Mouse (Mus musculus): ENCODE results near the gene Fam205a2.
"Not testable (repeated sequence)": the region's sequence is repeated elsewhere in the genome, so short reads cannot be mapped to it uniquely, and the experiment has no call there.

Fam205a2 gene

DNA sequence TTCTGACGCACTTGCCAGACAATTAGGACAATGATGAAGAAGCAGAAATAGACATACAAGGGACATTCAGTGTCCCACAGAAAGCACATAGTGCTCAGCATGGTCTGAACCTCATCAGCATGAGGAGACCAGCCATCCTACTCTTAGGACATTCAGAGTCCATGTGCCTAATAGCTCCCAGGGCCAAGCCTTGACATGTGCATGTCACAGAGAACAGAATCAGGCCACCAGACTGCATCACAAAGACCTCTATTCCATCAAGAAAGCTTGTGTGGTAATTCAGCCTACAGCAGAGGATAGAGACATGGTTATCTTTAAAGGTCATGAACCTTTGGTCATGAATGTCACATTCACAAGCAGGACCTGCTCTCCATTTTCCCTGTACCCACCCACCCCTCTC is at the start of gene Fam205a2:
Gene Fam205a2, minus strand, starts transcription at position 101 of the 400 bp plus-strand sequence.
- TF ChIP-seq GATA4 (IDR thresholded peaks at IDR 0.05; ENCODE audit: insufficient replicate concordance, low read length): not testable (repeated sequence)
